Mouse (Mus musculus): Measurements from ENCODE around the gene Mfap1a. TPM values are rescaled to one million over a fixed set of nuclear protein-coding genes. Genes with fewer than 3 reads are reported as not detected.

Mfap1a gene
- polyA plus RNA-seq, 1 experiment from 2014 or later: 28.3 TPM

DNA sequence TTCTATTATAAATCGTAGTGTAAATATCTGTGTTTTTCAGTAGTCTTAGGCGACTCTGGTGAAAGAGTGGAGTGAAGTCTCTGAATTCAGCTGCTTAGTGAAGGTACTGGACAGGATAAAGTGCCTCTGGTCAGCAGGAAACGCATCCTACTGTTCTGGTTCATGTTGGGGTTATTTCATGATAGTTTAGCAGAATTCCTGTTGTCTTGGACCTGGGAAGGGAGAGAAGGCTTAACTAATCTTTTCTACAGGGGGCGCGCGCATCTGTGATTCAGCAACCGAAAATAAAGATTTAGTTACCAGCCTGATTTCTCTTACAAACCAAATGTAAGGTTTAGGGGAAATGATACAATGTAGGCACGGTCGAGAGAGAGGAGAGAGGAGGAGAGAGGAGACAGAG lies 58.3 kb downstream of the Mfap1a start:
- no peaks in the 10 kb centered on the region for H3K9me3 ChIP-seq (ENCODE audit: control insufficient read depth, low read length)
- no peaks in the 10 kb centered on the region for H3K36me3 ChIP-seq (ENCODE audit: control insufficient read depth, insufficient read depth, low read length)
- WGBS: 21% methylated on average over 9 of the region's 9 CpGs
- peaks cover 8% of the 10 kb centered on the region for H3K4me1 ChIP-seq (ENCODE audit: control insufficient read depth, insufficient read depth, low read length)
- no peaks in the 10 kb centered on the region for H3K27me3 ChIP-seq (ENCODE audit: control insufficient read depth, insufficient read depth, low read length)
- peak overlapping the region; percentile 88 for H3K4me3 ChIP-seq (ENCODE audit: low read depth, low read length)
- peak overlapping the region; percentile 59 for H3K4me2 ChIP-seq (ENCODE audit: low read depth, low read length)
- ATAC-seq (ENCODE audit: low read depth): no peak
- H3K27ac ChIP-seq (ENCODE audit: low read depth, low read length): peak overlapping the region; percentile 60; the same call in 1 of the 2 replicates
- H3K9ac ChIP-seq (replicated peaks; ENCODE audit: low read depth, low read length): no peak overlapping the region

DNA sequence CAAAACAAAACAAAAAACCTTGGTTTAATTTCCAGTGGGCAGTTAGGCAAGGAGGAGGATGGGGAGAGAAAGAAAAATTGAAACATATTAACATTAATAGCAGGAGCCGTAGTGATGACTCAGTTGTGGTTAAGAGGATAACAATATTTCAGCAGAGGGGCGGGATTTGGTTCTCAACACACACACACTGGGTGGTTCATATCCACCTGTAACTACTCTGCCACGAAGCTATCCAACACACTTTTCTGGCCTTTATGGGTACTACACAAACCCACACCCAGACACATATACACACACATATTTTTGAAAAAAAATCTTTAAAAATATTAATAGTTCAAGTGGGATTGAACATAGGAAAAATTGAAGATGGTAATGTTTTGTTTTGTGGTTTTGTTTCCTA lies 59.5 kb downstream of the Mfap1a start:
- Histone ChIP-seq H3K4me2 (ENCODE audit: low read depth, low read length) (no peak overlapping the region), H3K4me3 (ENCODE audit: low read depth, low read length) (no peak overlapping the region), H3K4me1 (ENCODE audit: control insufficient read depth, insufficient read depth, low read length) (peaks cover 12% of the 10 kb centered on the region), H3K9ac (replicated peaks; ENCODE audit: low read depth, low read length) (no peak overlapping the region), H3K9me3 (ENCODE audit: control insufficient read depth, low read length) (no peaks in the 10 kb centered on the region), H3K27ac (ENCODE audit: low read depth, low read length) (no peak overlapping the region), H3K27me3 (ENCODE audit: control insufficient read depth, insufficient read depth, low read length) (peaks cover under 1% of the 10 kb centered on the region; the same call in 1 of the 2 replicates), H3K36me3 (ENCODE audit: control insufficient read depth, insufficient read depth, low read length) (no peaks in the 10 kb centered on the region)
- no peak for ATAC-seq (ENCODE audit: low read depth)
- WGBS: 89% methylated on average over 3 of the region's 3 CpGs

DNA sequence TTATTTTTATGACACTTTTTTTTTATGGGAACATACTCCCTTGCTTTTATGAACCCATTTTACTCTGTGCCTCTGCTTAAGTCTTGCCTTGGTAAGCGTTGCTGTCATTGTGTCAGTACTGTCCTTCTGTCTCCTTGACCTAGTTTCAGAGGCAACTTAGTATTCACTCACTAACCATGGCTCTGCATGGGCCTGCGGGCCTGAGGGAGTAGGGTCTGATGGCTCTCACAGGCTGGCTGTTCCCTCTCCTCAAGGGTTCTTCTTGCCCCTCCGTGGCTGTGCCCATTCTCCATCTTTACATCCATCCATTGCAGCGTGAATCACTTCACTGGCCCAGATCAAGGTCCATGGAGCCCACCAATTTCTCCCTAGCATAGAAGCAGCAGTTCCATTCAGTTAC lies 60.0 kb downstream of the Mfap1a start:
- Histone ChIP-seq H3K4me2 (ENCODE audit: low read depth, low read length) (no peak overlapping the region), H3K36me3 (ENCODE audit: control insufficient read depth, insufficient read depth, low read length) (no peaks in the 10 kb centered on the region), H3K4me3 (ENCODE audit: low read depth, low read length) (no peak overlapping the region), H3K9ac (replicated peaks; ENCODE audit: low read depth, low read length) (no peak overlapping the region), H3K27ac (ENCODE audit: low read depth, low read length) (no peak overlapping the region), H3K4me1 (ENCODE audit: control insufficient read depth, insufficient read depth, low read length) (peaks cover 13% of the 10 kb centered on the region), H3K27me3 (ENCODE audit: control insufficient read depth, insufficient read depth, low read length) (peaks cover 6% of the 10 kb centered on the region), H3K9me3 (ENCODE audit: control insufficient read depth, low read length) (no peaks in the 10 kb centered on the region)
- WGBS: 82% methylated on average over 4 of the region's 4 CpGs
- ATAC-seq (ENCODE audit: low read depth): no peak

DNA sequence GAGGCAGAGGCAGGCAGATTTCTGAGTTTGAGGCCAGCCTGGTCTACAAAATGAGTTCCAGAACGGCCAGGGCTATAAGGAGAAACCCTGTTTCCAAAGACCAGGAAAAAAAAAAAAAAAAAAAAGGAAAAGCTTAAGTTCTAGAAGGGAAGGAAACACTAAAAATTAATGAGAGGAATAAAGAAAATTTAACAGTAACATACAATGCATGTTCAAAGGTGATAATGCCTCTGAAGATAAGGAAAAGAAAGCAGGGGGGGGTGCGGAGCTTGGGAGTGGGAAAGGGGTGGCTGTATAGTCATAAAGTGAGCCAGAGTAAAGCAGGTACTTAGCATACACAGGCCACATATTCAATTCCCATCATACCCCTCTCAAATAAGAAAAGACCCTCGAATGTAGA lies 61.3 kb downstream of the Mfap1a start:
- no peak for ATAC-seq (ENCODE audit: low read depth)
- no peak overlapping the region for H3K9ac ChIP-seq (replicated peaks; ENCODE audit: low read depth, low read length)
- H3K9me3 ChIP-seq (ENCODE audit: control insufficient read depth, low read length): no peaks in the 10 kb centered on the region
- H3K27me3 ChIP-seq (ENCODE audit: control insufficient read depth, insufficient read depth, low read length): peaks cover 13% of the 10 kb centered on the region
- H3K27ac ChIP-seq (ENCODE audit: low read depth, low read length): no peak overlapping the region
- peaks cover 9% of the 10 kb centered on the region for H3K4me1 ChIP-seq (ENCODE audit: control insufficient read depth, insufficient read depth, low read length)
- no peak overlapping the region for H3K4me3 ChIP-seq (ENCODE audit: low read depth, low read length)
- no peaks in the 10 kb centered on the region for H3K36me3 ChIP-seq (ENCODE audit: control insufficient read depth, insufficient read depth, low read length)
- 87% methylated on average over 3 of the region's 3 CpGs for WGBS
- H3K4me2 ChIP-seq (ENCODE audit: low read depth, low read length): no peak overlapping the region

DNA sequence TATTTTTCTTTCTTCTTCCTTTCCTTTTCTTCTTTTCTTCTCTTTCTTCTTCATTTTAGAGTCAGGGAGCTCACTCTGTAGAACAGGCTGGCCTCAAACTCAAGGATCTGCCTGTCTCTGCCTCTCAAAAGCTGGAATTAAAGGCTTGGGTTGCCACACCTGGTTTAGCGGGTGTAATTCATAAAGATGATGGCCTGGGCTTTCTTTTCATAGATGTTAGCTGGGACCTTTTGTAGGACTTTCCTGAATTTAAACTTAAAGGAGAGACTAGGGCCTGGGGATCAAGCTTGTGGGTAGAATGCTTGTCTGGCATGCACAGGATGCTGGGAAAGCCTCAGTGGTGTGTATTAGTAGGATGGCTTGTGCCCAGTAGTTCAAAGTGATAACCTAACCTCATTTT lies 62.3 kb downstream of the Mfap1a start, which contains the start of gene Ell3:
Gene Ell3, minus strand, starts transcription at position 101 of the 400 bp plus-strand sequence.
- Histone ChIP-seq H3K4me2 (ENCODE audit: low read depth, low read length) (no peak within 1 kb of the TSS), H3K27ac (ENCODE audit: low read depth, low read length) (no peak within 1 kb of the TSS), H3K9me3 (ENCODE audit: control insufficient read depth, low read length) (no peaks in the 10 kb centered on the region), H3K4me3 (ENCODE audit: low read depth, low read length) (no peak within 1 kb of the TSS), H3K36me3 (ENCODE audit: control insufficient read depth, insufficient read depth, low read length) (peaks cover under 1% of the 10 kb centered on the region; the same call in 1 of the 2 replicates), H3K9ac (replicated peaks; ENCODE audit: low read depth, low read length) (no peak within 1 kb of the TSS), H3K4me1 (ENCODE audit: control insufficient read depth, insufficient read depth, low read length) (peaks cover 9% of the 10 kb centered on the region; the same call in 1 of the 2 replicates), H3K27me3 (ENCODE audit: control insufficient read depth, insufficient read depth, low read length) (peaks cover 13% of the 10 kb centered on the region)
- WGBS: 95% methylated on average over 1 of the region's 1 CpGs
- no peak for ATAC-seq (ENCODE audit: low read depth)

DNA sequence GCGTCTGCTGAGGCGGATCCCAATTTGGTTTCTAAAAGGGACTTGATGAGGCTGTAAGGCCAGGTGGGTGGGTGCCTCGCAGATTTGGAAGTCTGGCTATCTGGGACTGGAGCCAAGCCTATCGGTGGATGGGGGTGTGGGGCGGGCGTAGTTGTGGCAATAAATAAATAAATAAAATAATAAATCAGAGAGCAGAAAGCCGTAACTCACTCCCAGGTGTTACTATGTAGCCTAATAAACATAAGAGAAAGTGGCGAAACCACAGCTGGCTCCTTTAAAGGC lies 63.5 kb downstream of the Mfap1a start:
- H3K4me2 ChIP-seq (ENCODE audit: low read depth, low read length): peak overlapping the region; percentile 41
- H3K9ac ChIP-seq (replicated peaks; ENCODE audit: low read depth, low read length): no peak overlapping the region
- WGBS: 5% methylated on average over 8 of the region's 8 CpGs

DNA sequence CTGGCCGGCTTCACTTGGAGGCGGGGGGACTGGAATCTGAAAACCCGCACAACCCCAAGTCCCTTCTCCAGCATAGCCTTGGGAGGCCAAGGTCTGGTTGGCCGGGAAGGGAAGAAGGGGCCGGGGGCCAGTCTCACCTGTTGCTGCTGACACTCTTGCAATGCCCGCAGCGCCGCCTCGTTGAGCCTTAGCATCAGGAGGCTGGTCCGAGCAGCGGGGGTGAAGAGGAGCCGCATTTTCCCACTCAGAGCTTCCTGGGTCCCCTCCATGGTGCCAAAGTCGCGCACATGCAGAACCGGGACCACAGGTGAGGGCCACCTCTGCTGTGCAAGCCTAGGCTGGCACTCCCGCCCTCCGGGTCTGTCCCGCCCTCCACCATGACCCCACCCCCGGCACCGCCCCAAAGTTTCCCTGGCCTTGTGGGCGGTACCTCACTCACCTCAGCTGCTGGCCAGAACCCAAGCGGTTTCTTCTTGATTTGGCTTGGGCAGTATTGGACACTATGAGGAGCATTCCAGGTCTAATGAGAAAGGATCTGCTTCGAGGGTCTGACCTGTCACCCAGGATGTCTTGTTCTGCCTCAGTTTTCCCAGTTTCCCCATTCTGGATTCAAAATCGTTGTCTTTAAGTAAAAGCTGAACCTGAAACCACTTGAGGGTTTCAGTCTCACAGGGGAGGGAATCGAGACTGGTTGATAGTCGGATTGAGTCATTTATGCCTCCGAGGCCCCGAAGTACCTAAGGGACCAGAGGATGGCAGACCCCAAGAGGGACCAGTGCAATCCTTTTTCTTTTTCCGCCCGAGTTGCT lies 64.0 kb downstream of the Mfap1a start:
- ATAC-seq (ENCODE audit: low read depth): no peak; the same call in 1 of the 2 replicates
- Histone ChIP-seq H3K4me2 (ENCODE audit: low read depth, low read length) (peak overlapping the region; percentile 41), H3K27me3 (ENCODE audit: control insufficient read depth, insufficient read depth, low read length) (peaks cover 13% of the 10 kb centered on the region), H3K36me3 (ENCODE audit: control insufficient read depth, insufficient read depth, low read length) (peaks cover 15% of the 10 kb centered on the region; the same call in 1 of the 2 replicates), H3K9me3 (ENCODE audit: control insufficient read depth, low read length) (no peaks in the 10 kb centered on the region), H3K9ac (replicated peaks; ENCODE audit: low read depth, low read length) (no peak overlapping the region), H3K27ac (ENCODE audit: low read depth, low read length) (no peak overlapping the region), H3K4me3 (ENCODE audit: low read depth, low read length) (peak overlapping the region; percentile 8; the same call in 1 of the 2 replicates), H3K4me1 (ENCODE audit: control insufficient read depth, insufficient read depth, low read length) (peaks cover 5% of the 10 kb centered on the region; the same call in 1 of the 2 replicates)
- under 1% methylated on average over 29 of the region's 30 CpGs for WGBS

More for the DNA sequence above, 63.5 kb downstream of the Mfap1a start:
- ATAC-seq (ENCODE audit: low read depth): no peak
- H3K4me3 ChIP-seq (ENCODE audit: low read depth, low read length): peak overlapping the region; percentile 8; the same call in 1 of the 2 replicates
- H3K9me3 ChIP-seq (ENCODE audit: control insufficient read depth, low read length): no peaks in the 10 kb centered on the region
- H3K4me1 ChIP-seq (ENCODE audit: control insufficient read depth, insufficient read depth, low read length): peaks cover 7% of the 10 kb centered on the region; the same call in 1 of the 2 replicates
- peaks cover 13% of the 10 kb centered on the region; the same call in 1 of the 2 replicates for H3K36me3 ChIP-seq (ENCODE audit: control insufficient read depth, insufficient read depth, low read length)
- peaks cover 13% of the 10 kb centered on the region for H3K27me3 ChIP-seq (ENCODE audit: control insufficient read depth, insufficient read depth, low read length)
- H3K27ac ChIP-seq (ENCODE audit: low read depth, low read length): no peak overlapping the region

Small RNA genes within 50 kb of the gene (microRNA-seq; reads per million reads assigned to microRNA genes)
- not detected for gene Gm22953

Other genes starting within 250 kb of the Mfap1a start
- gene Trp53bp1, start 235.3 kb downstream of the Mfap1a start, polyA plus RNA-seq (2014; fragmentation: Nextera tagmentation; extraction: Ambion mirVana): 161 and 185 TPM in 2 replicates
- 39.7 and 65.1 TPM in 2 replicates for gene Map1a, start 217.1 kb downstream of the Mfap1a start, polyA plus RNA-seq (2014; fragmentation: Nextera tagmentation; extraction: Ambion mirVana)
- 20.3 and 23.5 TPM in 2 replicates for gene Ppip5k1, start 151.3 kb downstream of the Mfap1a start, polyA plus RNA-seq (2014; fragmentation: Nextera tagmentation; extraction: Ambion mirVana)
- 83.5 and 108 TPM in 2 replicates for gene Ckmt1, start 149.0 kb downstream of the Mfap1a start, polyA plus RNA-seq (2014; fragmentation: Nextera tagmentation; extraction: Ambion mirVana)
- not detected in 2 replicates for gene Strc, start 119.5 kb downstream of the Mfap1a start, polyA plus RNA-seq (2014; fragmentation: Nextera tagmentation; extraction: Ambion mirVana)
- 219 and 309 TPM in 2 replicates for gene Pdia3, start 92.9 kb downstream of the Mfap1a start, polyA plus RNA-seq (2014; fragmentation: Nextera tagmentation; extraction: Ambion mirVana)
- 4.8 and 7.8 TPM in 2 replicates for gene Catsper2, start 92.9 kb downstream of the Mfap1a start, polyA plus RNA-seq (2014; fragmentation: Nextera tagmentation; extraction: Ambion mirVana)
- gene Ell3, start 62.4 kb downstream of the Mfap1a start, polyA plus RNA-seq (2014; fragmentation: Nextera tagmentation; extraction: Ambion mirVana): 1.2 and 2.1 TPM in 2 replicates
- 303 and 333 TPM in 2 replicates for gene Serf2, start 57.5 kb downstream of the Mfap1a start, polyA plus RNA-seq (2014; fragmentation: Nextera tagmentation; extraction: Ambion mirVana)
- 89.1 and 105 TPM in 2 replicates for gene Hypk, start 53.4 kb downstream of the Mfap1a start, polyA plus RNA-seq (2014; fragmentation: Nextera tagmentation; extraction: Ambion mirVana)
- gene Serinc4, start 49.9 kb downstream of the Mfap1a start, polyA plus RNA-seq (2014; fragmentation: Nextera tagmentation; extraction: Ambion mirVana): 0.95 and 1.7 TPM in 2 replicates
- 77.1 and 79.2 TPM in 2 replicates for gene Mfap1b, start 32.6 kb downstream of the Mfap1a start, polyA plus RNA-seq (2014; fragmentation: Nextera tagmentation; extraction: Ambion mirVana)
- gene Wdr76, start 58 bp upstream of the Mfap1a start, polyA plus RNA-seq (2014; fragmentation: Nextera tagmentation; extraction: Ambion mirVana): 4.0 and 4.2 TPM in 2 replicates

Data from neural tube, embryonic 14.5 days (tissue).